Mouse (Mus musculus): ENCODE results near the gene Utp3.
"Not testable (repeated sequence)": the region's sequence is repeated elsewhere in the genome, so short reads cannot be mapped to it uniquely, and the experiment has no call there.

Utp3 gene

DNA sequence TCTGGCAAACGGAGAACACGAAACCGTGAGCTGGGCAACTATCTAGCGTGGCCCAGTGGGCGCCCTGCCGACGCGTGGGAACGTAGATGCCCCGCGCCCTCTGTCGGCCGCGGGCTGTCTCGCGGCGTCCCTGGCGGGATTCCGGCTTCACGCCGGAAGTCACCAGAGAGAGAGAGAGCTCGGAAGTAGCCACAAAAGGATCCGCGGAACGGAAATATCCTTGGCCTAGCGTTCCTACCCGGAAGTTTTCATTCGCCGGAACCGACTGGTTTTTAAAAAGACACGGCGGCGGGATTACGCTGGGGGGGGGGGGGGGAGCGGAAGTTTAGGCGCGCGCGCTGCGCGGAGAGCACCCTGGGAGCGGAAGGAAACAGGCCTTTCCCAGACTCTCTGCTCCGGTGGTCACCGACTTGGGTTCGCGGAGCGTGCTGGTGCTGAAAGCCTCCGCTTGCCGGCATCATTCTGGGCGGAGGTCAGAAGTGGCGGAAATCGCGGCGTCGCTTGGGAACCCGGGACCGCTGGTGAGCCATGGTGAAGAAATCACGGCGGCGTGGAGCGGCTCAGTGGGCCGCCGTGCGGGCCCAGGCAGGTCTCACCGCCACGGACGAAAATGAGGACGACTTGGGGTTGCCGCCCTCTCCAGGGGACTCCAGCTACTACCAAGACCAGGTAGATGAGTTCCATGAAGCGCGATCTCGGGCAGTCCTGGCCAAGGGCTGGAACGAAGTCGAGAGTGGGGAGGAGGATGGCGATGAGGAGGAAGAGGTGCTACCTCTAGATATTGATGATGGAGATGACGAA, at the start of gene Utp3:
Gene Utp3 (plus strand): TSS at position 377 of the 801 bp plus-strand sequence.
- DNase-seq = peak; percentile 97 to 98

DNA sequence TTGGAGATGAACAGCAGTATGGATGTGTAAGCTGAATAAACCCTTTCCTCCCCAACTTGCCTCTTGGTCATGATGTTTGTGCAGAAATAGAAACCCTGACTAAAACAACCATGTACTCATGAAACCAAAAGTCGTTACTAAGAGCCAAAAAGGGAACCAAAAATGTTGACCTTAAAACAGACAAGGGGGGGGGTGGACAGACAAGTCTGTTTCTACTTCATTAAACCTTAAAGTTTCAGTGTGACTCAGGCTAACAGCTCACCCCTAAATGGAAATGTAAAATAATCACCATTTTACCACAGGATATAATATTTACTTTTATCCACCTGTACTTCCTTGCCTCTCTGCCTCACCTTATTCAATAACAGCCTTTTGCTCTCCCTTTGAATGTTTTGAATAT, 45.7 kb upstream of the Utp3 start:
- no peak for DNase-seq

DNA sequence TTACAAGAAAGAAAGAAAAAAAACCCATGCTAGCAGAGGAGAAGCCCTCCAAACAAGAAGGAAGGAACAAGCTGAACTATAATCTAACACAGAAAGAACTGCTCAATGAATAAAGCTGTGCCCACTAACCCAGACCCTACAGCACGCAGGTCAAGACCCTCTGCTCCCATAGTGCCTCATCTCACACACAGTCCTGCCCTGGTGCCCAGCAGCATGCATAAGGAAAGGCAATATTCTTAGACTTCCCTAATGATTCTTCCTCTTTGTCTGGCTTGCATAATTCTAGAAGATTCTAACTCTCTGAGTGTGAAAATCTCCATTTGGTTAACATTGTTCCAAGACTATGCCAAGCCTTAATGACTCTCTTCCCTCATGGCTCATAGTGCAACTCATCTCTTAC, 45.3 kb upstream of the Utp3 start:
- no peak for DNase-seq

DNA sequence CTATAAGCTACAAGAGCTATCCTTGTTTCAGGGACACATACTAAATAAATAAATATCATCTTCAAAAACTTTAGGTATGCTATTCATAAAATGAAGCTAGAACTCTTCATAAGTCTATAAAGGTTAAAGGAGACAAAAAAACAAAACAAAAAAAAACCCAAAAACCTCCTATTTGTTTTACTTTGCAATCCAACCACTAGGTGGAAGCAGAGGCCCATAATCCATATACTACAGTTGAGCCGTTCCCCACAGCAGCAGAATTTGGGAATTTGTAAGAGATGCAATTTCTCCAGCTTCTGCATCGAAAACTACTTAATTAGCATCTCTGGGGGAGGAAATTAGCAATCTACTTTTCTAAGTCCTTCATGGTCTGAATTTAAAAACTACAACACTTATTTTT, 35.0 kb upstream of the Utp3 start:
- DNase-seq = peak in 1 of 2 experiments; percentile 40

DNA sequence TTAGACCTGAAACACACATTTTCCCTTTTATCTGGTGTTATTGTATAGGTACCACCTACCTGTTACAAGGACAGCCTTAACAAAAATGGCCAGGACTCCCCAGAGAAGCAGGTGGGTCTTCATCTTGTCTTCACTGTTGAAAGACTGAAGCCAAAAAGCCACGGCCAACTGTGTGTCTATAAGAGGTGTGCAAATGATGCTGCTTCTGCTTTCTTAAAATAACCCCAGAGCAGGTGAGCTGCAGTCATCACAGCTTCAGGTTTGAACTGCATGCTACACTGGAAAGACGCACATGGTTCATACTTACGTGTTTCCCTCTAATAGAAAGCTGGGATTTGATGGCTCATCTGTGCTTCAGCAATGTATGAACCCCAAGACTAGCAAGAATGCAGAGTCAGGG, 26.6 kb upstream of the Utp3 start, which contains the start of gene Jchain:
Gene Jchain (minus strand): TSS at position 235 of the 400 bp plus-strand sequence.
- no peak for DNase-seq

DNA sequence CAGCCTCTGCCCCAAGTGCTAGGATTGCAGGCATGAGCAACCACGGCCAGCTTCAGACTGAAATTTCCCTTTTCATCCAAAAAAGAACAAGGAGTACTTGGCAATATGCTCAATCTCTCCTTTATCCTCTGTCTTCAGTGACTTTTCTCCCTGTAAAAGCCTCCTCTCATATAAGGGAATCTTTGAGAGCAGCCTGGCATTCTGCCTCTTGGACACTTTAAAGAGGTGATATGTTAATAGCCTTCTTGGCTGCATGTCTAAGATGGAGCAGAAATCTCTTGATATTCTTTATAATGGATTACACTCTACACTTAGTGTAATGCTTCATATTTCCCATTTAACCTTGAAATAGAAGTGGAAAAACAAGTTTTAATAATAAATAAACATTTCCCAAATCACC, 23.4 kb upstream of the Utp3 start:
- no peak for DNase-seq

DNA sequence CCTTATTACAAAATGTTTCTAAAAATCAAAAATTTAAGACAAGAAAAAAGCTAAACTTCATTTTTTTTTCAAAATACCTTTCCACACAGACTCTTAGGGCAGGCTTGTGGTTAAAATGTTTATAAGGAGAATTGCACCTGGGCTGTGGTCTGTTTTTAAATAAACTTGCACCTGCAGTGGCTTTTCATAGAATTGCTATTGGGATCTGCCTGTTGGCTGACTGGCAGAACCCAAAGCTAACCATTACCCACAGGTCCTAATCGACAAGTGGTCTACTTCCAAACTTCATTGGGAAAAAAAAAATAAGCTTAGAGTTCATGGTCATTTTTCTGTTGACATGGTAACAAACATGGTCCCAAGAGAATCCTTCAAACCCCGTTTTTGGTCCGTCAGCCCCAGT, 19.6 kb upstream of the Utp3 start:
- DNase-seq = no peak

DNA sequence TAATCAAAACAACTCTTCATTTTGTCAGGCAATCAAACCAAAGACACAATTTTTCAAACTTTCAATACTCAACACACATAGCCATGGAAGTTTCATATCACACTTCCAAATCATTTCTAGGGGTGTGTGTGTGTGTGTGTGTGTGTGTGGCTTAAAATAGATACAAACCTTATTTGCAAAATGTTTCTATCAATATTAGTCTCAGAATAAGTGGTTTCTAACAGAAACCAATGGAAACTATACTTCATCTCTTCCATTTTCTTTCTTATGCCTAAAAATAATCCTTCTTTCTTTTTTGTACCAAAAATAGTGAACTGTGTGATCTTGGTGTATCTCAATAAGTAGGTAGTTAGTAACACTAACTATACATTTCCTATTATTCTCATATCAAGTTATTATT, 13.4 kb upstream of the Utp3 start:
- no peak for DNase-seq

DNA sequence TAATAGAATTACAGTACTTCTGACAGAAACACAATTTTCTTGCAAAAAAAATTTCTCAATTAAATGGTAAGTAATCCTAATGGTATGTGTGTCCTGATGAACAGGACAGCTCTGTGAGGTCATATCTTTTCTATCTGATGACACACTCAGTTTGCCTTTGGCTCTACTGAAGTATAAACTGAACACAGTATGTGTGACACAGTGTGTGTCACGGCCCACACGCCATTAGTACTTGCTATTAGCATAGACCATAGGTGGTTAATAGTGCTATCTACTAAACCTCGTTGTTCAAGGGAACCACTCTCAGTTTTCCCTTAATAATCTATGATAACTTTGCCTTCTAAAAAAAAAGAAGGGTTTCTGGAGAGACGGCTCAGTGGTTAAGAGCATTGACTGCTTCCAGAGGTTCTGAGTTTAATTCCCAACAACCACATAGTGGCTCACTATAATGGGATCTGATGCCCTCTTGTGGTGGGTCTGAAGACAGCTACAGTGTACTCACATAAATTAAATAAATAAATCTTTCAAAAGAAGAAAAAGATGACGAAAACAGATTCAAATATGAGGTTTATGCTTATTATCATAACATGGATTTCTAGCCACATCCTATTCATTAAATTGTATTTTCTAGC, 11.5 kb upstream of the Utp3 start:
- peak in 1 of 2 experiments; percentile 69 for DNase-seq

DNA sequence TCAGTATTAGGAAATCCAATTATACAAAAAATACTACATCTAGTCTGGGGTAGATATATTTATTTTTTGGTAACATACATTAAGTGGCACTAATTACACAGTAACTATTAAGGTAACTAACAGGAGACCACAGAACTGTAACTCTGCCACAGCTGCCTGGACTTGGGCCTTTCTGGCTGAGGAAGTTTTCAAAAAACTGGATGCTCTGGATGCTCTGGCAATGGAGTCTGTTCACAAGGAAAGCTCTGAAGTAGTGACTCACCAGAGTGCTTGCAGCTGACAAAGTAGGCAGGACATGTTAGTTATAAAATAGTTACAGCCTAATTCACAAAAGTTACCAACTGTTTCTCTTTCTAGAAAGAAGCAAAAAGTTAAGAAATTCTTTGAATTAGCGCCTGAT, 9.9 kb upstream of the Utp3 start:
- DNase-seq = not testable (repeated sequence)

DNA sequence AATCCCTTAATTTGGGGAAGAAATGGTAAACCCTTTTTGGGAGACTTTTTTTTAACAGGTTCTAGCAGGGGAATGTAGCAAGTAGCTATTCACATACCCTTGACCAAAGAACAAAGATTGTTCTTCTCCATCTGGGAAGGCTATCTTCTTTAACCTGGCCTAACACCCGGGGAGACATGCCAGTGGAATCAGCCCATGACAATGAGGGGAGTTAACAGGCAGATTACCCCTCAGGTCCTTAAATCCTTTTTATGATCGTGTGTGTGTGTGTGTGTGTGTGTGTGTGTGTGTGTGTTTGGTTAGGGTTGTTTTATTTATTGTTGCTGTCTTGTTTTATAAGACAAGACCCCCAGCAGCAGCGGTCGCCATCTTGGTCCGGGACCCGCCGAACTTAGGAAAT, 8.7 kb upstream of the Utp3 start:
- no peak for DNase-seq

DNA sequence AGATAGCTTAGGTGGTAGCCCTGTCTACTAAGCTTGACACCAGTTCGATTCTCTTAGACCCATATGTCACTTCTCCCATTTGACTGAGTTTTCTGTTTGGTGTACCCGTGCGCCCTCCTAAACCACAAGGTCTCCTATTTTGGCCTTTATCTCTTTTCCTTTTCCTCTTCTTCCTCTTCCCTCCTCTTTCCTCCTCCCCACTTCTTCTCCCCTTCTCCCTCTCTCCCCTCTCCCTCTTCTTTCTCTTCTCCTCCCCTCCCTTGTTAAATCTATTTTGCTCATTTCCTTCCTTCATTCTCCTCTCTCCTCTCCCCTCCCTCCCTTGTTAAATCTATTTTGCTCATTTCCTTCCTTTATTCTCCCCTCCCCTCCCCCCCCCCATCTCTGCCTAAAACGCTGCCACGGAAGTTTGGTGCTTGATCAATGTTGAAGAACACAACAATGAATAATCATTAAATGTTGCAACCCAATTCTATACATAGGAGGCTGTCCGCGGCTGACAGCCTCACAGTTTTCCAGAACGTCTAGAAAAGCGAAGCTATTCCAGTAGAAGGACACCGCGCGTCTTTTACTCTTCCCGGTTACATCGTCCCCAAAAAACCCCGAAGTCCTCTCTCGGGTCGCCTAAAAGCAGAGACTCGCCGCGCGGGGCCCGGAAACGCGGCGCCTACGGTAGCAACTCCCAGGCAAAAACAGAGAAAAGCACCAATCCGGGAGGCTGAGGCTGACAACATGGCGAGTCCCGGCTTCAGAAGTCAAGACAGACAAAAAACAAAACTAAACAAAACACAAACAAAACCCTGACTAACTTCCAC, 784 bp upstream of the Utp3 start:
- DNase-seq = no peak

DNA sequence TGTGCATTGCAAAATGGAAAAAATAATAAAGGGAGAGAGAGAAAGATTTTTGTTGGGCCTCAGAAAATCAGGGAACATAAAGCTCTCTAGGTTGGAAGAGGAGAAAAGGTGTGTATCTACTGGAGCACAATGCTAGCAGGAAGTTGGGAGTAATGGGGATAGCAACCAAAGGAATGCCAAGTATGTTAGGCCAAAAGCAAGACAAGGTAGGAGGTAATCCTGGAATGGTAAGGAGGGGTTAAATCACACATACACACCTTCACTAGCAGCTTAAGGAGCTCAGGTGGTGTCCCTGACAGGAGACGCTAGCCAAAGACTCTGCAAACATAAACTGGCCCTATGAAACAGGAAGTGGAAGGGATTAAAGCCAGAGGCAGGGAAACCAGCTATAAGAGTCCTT, 4.7 kb downstream of the Utp3 start:
- no peak for DNase-seq

DNA sequence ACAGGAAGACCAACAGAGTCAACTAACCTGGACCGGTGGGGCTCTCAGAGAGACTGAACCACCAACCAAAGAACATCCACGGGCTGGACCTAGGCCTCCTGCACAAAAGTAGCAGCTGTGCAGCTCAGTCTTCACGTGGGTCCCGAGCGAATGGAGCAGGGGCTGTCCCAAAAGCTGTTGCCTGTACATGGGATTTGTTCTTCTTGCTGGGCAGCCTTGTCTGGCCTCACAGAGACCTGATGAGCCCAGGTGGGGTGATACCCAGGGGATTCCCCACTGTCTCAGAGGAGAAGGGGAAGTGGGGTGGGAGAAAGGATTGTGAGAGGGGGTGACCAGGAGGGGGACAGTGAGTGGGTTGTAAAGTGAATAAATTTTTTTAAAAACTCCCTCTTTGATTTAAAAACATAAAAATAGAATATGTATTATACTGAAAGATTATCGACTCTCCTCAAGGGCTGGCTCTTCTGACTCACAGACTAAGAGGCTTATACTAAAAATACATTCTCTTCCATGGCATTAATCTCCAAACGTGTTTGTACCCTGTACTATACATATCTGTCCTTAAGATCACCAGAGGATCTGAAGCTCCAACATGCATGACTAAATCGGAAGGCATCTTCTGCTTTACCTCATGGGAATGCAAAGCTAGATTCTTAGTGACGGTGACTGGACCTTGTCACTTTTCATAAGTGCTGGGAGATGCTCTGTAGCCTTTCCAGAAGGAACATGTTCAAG, 7.0 kb downstream of the Utp3 start:
- no peak for DNase-seq

DNA sequence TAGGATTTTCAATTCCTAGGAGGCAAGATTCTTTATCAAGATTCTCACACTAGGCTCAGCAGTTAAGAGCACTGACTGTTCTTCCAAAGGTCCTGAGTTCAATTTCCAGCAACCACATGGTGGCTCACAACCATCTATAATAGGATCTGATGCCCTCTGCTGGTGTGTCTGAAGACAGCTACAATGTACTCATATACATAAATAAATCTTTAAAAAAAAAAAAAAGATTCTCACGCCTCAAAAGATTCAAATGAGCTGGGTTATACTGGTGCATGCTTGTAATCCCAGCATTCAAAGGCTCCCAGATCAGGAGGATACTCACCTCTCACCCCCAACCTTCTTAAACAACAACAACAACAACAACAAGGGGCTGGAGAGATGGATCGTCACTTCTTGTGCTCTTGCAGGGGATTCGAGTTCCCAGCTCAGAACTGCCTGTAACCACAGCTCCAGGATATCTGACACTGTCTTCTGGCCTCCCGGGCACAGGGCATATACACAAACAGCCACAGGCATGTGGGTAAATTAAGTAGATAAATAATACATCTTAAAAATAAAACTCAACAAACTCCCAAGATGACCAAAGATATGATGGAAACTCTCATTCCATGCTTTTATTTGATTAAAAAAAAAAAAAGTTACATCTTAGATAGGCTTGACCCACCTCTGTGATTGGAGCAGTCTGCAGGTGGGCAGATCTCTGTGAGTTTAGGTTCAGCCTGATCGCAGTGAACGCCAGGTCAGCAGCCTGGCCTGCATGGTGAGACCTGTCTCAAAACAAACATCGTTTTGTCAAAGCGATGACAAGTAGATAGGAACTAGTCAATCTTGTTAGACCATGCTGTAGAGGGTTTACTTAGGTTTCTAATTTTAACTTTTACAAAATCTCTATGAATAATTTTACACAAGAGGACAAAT, 8.9 kb downstream of the Utp3 start:
- DNase-seq = no peak

DNA sequence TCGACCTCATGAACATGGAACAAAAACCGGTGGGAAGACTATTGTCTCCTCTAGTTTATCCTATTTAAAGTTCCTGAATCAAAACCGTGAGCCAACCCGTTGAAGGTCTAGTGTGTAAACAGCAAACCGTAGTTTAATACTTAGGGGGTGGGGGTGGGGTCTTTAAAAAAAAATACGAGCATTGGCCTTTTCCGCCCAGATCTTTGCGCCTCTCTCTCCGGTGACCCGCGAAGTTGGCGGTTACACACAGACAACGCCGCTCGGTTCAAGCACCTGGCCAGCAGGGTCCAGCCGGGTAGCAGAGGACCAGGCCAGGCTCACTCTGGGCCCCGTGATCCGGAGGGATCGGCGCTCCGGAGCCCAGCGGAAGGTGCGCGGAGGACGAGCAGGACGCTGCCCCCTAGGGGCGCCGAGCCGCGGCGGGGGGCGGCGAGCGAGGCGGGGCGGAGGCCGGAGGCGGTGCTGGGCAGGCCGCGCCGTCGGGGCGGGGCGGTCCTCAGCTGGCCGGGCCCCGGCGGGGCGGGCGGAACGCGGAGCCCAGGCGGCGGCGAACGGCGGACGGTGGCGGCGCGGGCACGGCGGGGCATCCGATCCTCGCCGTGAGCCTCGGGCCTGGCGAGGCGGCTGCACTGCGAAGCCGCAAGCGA, 10.4 kb downstream of the Utp3 start, which contains the start of gene Rufy3:
Gene Rufy3 (plus strand): TSS at position 540 of the 647 bp plus-strand sequence.
- peak; percentile 73 to 82 for DNase-seq

DNA sequence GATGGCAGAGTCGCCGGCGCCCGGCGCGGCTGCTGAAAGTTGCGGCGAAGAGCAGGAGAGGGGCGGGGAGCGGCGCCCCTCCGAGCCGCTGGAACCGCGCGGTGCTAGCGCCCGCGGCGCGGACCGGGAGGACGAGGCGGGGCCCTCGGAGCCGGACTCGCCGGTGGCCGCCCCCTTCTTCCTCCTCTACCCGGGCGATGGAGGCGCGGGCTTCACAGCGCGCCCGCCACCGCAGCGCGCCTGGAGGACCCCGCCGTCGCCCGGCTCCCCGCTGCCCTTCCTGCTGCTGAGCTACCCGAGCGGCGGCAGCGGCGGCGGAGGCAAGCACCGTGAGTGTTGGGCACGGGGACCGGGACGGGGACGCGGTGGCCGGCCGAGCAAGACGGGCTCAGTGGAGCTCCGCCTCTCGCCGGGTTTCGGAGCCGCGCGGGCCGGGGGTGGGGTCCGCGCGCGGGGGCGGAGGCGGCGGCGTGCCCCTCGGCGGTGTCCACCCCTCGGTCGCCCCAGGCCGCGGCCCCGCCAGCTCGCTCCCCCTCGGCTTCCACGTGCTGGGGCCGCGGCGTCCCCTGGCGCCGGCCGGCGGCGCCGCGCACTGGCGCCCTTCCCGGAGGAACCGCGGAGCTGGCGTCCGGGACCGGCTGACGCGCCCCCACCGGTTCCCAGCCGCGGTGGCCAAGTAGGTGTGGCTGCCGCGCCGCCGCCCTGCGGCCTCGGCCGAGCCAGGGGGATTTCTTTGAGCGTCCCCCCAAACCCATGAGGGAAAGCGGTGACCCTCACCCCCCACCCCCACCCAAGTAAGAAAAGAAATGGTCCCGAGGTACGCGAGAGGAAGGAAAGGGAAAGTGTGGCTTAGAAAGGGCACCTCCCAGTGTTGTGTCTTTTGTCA, 11.1 kb downstream of the Utp3 start:
- peak; percentile 80 to 86 for DNase-seq

DNA sequence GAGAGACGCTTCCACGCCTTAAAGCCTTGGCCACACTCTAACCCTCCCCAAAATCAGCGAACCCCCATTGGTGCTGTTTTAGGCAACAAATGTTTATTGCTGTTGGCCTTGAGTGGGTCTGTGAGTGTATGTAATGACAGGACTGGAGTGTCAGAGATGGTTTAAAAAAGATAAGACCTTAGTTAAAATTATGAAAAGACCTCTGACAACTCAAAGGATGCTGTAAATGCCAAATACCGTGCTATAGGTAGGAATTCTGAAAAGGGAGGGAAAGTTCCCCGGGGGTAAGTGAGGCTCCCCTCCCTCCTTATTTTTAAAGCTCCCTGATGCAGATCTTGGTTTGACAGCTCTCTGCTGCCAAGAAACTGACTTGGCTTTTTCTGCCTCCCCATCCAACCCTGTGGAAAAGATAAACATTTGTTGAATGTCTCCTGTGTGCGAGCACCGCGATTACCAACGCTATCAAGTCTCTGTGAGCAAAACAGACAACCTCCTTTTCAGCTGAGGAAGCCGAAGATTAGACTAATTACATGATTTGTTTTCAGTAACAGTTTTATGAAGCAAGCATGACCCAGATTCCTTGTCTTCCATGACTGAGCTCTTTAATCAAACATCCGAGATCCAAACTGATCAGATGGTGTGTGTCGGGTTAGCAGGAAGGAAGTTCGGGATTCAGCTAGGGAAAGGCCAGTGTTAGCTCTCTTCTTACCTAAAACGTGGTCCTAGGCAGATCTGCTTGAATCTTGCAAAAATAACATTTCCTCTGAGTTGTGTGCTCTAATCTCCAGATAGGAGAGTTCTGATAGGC, 12.0 kb downstream of the Utp3 start:
- no peak for DNase-seq

DNA sequence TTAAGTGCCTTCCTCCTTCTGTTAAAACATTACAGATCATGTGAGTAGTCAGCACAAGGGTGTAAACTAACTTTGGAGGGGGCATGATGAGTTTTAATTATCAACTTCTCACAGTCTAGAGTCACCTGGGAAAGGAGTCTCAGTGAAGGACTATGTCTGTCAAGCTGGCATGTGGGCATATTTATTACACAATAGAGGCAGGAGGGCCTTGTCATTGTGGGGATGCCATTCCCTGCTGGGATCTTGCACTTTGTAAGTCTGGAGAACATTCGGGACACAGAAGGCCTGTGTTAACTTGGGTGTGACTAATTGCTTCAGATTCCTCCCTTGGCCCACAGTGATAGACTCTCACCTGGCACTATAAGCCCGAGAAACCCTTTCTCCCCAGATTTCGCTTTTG, 15.3 kb downstream of the Utp3 start:
- no peak for DNase-seq

Data from cerebellum, postnatal 25 days (tissue).